Mouse (Mus musculus) liver, postnatal 0 days (tissue): ENCODE data around the gene Etaa1.

ENCODE experiments used
- CTCF ChIP-seq: sonication (generic); IDR thresholded peaks from 2 replicates; pipeline ENCODE4 v1.5.1; 2016; ENCODE audit warnings: antibody characterized with exemption, low read depth
- EP300 ChIP-seq: IDR thresholded peaks from 2 replicates; pipeline ENCODE4 v1.6.1; 2016; ENCODE audit warnings: antibody characterized with exemption, low read depth, mild to moderate bottlenecking

GRCm38 (mm10) chr11:17975581-17975980, 21.9 kb upstream of the Etaa1 start:
- no peak for TF ChIP-seq EP300
- TF ChIP-seq CTCF, result no peak
